Mouse (Mus musculus) stomach, embryonic 15.5 days (tissue): ENCODE measurements around the gene Ccdc115. TPM values are rescaled to one million over a fixed set of nuclear protein-coding genes. Genes with fewer than 3 reads are reported as not detected.

Source experiments
- ATAC-seq: fragments of 200-750 bp; cut with Nextera tagmentation; 2 replicates; pipeline ENCODE4 v1.8.0; 2017; ENCODE audit warnings: low read depth, moderate number of reproducible peaks, moderate TSS enrichment; ENCODE audit not compliant: insufficient read depth, low FRiP score
- H3K27ac ChIP-seq: fragments of 300-500 bp; sonication (generic); 2 replicates; pipeline ENCODE4 v1.5.1; 2015; ENCODE audit warnings: mild to moderate bottlenecking, inconsistent platforms
- H3K27me3 ChIP-seq: fragments of 300-500 bp; sonication (generic); replicated peaks from 2 replicates; pipeline ENCODE4 v1.6.1; 2015; ENCODE audit warnings: inconsistent platforms
- H3K36me3 ChIP-seq: fragments of 300-500 bp; sonication (generic); 2 replicates; pipeline ENCODE4 v1.6.1; 2015; ENCODE audit warnings: inconsistent platforms
- H3K4me1 ChIP-seq: fragments of 300-500 bp; sonication (generic); 2 replicates; pipeline ENCODE4 v1.6.1; 2015; ENCODE audit warnings: inconsistent platforms
- H3K4me2 ChIP-seq: fragments of 300-500 bp; sonication (generic); 2 replicates; pipeline ENCODE4 v1.6.1; 2015; ENCODE audit warnings: mild to moderate bottlenecking, inconsistent platforms
- H3K4me3 ChIP-seq: fragments of 300-500 bp; sonication (generic); replicated peaks from 2 replicates; pipeline ENCODE4 v1.5.1; 2015; ENCODE audit warnings: inconsistent platforms
- H3K9ac ChIP-seq: fragments of 300-500 bp; sonication (generic); 2 replicates; pipeline ENCODE4 v1.6.1; 2015; ENCODE audit warnings: inconsistent platforms
- H3K9me3 ChIP-seq: fragments of 300-500 bp; sonication (generic); 2 replicates; pipeline ENCODE4 v1.6.1; 2016; ENCODE audit warnings: inconsistent platforms
- WGBS: fragments of 180-500 bp; shearing (Covaris S2); methylation state at CpG from one replicate; pipeline ENCODE4 v1.1.7; 2015; 5-methylcytosine and 5-hydroxymethylcytosine counted together
- microRNA-seq: library from miRNA; unstranded; fragments of <30 nt; microRNA quantifications from one replicate; pipeline ENCODE4, GENCODE M21; 2016
- polyA plus RNA-seq: library from polyadenylated mRNA; unstranded; fragments of >200 nt; fragmentation: Nextera tagmentation; extraction: Ambion mirVana; gene quantifications from 2 replicates; pipeline ENCODE4 v1.2.1, GENCODE M21; 2015

The Ccdc115 gene
- polyA plus RNA-seq, 1 experiment from 2014 or later = 52.6 TPM

DNA sequence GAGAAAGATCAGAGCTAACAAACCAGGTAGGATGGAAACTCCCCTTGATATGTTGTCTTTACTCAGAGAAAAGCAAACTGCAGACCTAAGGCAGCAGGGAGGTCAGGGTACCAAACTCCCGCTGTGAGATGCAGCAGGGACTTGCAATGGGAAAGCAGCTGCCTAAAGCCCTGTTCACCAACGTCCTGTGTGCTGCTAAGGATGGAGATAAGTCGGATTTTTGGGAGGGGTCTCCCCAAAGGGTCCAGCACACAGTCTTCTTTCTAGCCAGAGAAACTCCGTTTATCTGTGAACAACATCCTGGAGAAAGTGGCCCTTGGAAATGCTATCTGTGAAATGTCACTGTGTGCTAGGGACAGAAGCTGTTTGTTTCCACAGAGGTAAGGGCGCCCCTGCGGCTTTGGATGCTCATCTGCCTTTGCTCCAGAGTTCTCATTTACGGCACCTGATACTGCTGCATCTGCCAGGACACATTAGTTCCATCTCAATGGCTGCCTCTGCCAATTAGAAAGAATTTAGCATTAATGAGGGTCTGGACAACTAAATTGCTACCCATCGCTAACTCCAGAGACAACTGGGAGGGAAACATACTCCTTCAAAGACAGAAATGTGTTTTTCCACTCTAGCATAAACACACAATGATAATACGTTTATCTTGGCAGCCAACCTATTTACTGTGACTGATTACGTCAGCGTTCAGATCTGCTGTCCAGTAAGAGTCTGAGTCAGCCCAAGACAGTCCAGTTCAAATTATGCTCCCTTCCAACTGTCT, 40.1 kb downstream of the Ccdc115 start:
- Histone ChIP-seq H3K36me3 (no peaks in the 10 kb centered on the region), H3K4me2 (no peak overlapping the region), H3K9ac (no peak overlapping the region), H3K4me3 (no peak overlapping the region), H3K27me3 (no peaks in the 10 kb centered on the region), H3K27ac (no peak overlapping the region), H3K4me1 (no peaks in the 10 kb centered on the region), H3K9me3 (no peaks in the 10 kb centered on the region)
- WGBS = 36% methylated on average over 11 of the region's 11 CpGs
- ATAC-seq = no peak; the same call in 1 of the 2 replicates

GRCm38 (mm10) chr1:34396321-34396720, 43.2 kb downstream of the Ccdc115 start:
- 96% methylated on average over 4 of the region's 4 CpGs for WGBS
- no peak for ATAC-seq
- no peaks in the 10 kb centered on the region for H3K4me1 ChIP-seq
- H3K36me3 ChIP-seq = no peaks in the 10 kb centered on the region
- H3K27ac ChIP-seq = no peak overlapping the region
- H3K4me2 ChIP-seq = no peak overlapping the region
- no peak overlapping the region for H3K4me3 ChIP-seq
- H3K27me3 ChIP-seq = no peaks in the 10 kb centered on the region
- no peaks in the 10 kb centered on the region for H3K9me3 ChIP-seq
- no peak overlapping the region for H3K9ac ChIP-seq

GRCm38 (mm10) chr1:34389234-34389891, 50.1 kb downstream of the Ccdc115 start:
- Histone ChIP-seq H3K4me3 (no peak overlapping the region), H3K9me3 (no peaks in the 10 kb centered on the region), H3K36me3 (no peaks in the 10 kb centered on the region), H3K27me3 (no peaks in the 10 kb centered on the region), H3K9ac (no peak overlapping the region), H3K4me1 (0 out of 2 replicates have a peak, but pooled peaks cover 4% of the 10 kb centered on the region), H3K27ac (peak overlapping the region; percentile 85), H3K4me2 (no peak overlapping the region; the same call in 1 of the 2 replicates)
- ATAC-seq = peak; percentile 50; the same call in 1 of the 2 replicates
- 38% methylated on average over 6 of the region's 6 CpGs for WGBS

GRCm38 (mm10) chr1:34388849-34389233, 50.6 kb downstream of the Ccdc115 start:
- peak; percentile 53; the same call in 1 of the 2 replicates for ATAC-seq
- Histone ChIP-seq H3K4me1 (0 out of 2 replicates have a peak, but pooled peaks cover 4% of the 10 kb centered on the region), H3K9me3 (no peaks in the 10 kb centered on the region), H3K27ac (peak overlapping the region; percentile 85), H3K27me3 (no peaks in the 10 kb centered on the region), H3K4me2 (peak overlapping the region; percentile 3; the same call in 1 of the 2 replicates), H3K36me3 (no peaks in the 10 kb centered on the region), H3K9ac (no peak overlapping the region), H3K4me3 (no peak overlapping the region)
- WGBS = 80% methylated on average over 11 of the region's 11 CpGs

- Histone ChIP-seq H3K9me3 (no peaks in the 10 kb centered on the region), H3K4me1 (0 out of 2 replicates have a peak, but pooled peaks cover 4% of the 10 kb centered on the region), H3K27ac (no peak overlapping the region), H3K4me3 (no peak overlapping the region), H3K4me2 (no peak overlapping the region), H3K36me3 (no peaks in the 10 kb centered on the region), H3K9ac (no peak overlapping the region), H3K27me3 (no peaks in the 10 kb centered on the region)
- WGBS = 67% methylated on average over 12 of the region's 12 CpGs
- ATAC-seq = no peak
These were observed 51.8 kb downstream of the Ccdc115 start for GRCm38 (mm10) chr1:34387346-34388327.

Small RNA genes lying within 50 kb of the gene (microRNA-seq; reads per million reads assigned to microRNA genes)
- 1.2 reads per million for gene Mir5103

Other genes starting within 250 kb of the Ccdc115 start
- 83.6 and 84.8 TPM in 2 replicates for gene Imp4, start 179 bp upstream of the Ccdc115 start, polyA plus RNA-seq
- 28.8 and 33.1 TPM in 2 replicates for gene Ptpn18, start 20.1 kb upstream of the Ccdc115 start, polyA plus RNA-seq
- not detected in 2 replicates for gene Prss39, start 58.7 kb upstream of the Ccdc115 start, polyA plus RNA-seq
- 0.30 and 0.69 TPM in 2 replicates for gene Cfc1, start 96.0 kb upstream of the Ccdc115 start, polyA plus RNA-seq
- gene Prss40, start 121.3 kb upstream of the Ccdc115 start, polyA plus RNA-seq = not detected in 2 replicates
- gene Amer3, start 140.0 kb upstream of the Ccdc115 start, polyA plus RNA-seq = 0.73 and 0.75 TPM in 2 replicates